Mouse (Mus musculus): Measurements from ENCODE around the gene Rptor. TPM values are rescaled to one million over a fixed set of nuclear protein-coding genes. Genes with fewer than 3 reads are reported as not detected.

The Rptor gene
- polyA plus RNA-seq, 1 experiment from 2014 or later = 10.6 TPM

- peaks cover 46% of the 10 kb centered on the region for H3K4me1 ChIP-seq (replicated peaks)
- 98% methylated on average over 4 of the region's 4 CpGs for WGBS
- H3K4me2 ChIP-seq = no peak overlapping the region
- H3K27ac ChIP-seq = no peak overlapping the region
- no peaks in the 10 kb centered on the region for H3K9me3 ChIP-seq
- H3K27me3 ChIP-seq = no peaks in the 10 kb centered on the region
- no peaks in the 10 kb centered on the region for H3K36me3 ChIP-seq
- no peak for ATAC-seq (ENCODE audit: low FRiP score)
- no peak overlapping the region for H3K9ac ChIP-seq
- no peak overlapping the region for H3K4me3 ChIP-seq
Measured at GRCm38 (mm10) chr11:119783653-119784052, 180.9 kb downstream of the Rptor start.

DNA sequence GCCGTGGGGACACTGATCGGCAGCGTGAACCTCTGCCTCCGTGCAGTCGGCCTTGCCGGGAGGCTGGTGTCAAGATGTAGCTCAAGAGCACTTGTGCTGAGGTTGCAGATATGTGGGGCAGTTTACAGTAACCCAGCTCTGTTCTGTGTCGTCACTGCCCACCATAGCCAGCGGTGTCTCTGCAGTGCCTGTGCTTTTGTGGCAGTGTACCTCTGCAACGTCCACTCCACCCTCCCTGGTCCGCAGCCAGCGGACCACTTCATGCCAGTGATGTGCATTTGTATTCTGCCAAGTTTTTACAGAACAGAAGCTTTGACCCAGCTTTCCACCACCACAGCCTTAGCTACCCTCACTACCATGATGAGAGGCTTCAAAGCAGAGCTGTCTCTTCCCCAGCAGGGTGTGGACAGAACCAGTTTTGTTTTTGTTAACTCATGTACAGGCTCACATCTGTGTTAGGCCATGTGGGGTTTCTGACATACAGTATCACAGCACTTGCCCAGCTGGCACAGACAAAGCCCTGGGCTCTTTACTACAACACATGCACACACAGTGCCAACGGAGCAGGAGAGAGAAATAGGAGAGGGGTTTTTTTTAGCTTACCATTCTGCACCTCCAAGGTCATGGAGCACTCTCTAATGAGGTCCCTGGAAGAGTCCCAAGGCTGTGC lies 182.1 kb downstream of the Rptor start:
- 84% methylated on average over 12 of the region's 12 CpGs for WGBS
- H3K27ac ChIP-seq = peak overlapping the region; percentile 91; the same call in 1 of the 2 replicates

GRCm38 (mm10) chr11:119785661-119786384 lies 183.1 kb downstream of the Rptor start:
- H3K4me1 ChIP-seq (replicated peaks) = peaks cover 64% of the 10 kb centered on the region
- H3K27me3 ChIP-seq = no peaks in the 10 kb centered on the region
- no peaks in the 10 kb centered on the region for H3K36me3 ChIP-seq
- no peak overlapping the region for H3K9ac ChIP-seq
- H3K9me3 ChIP-seq = no peaks in the 10 kb centered on the region
- no peak for ATAC-seq (ENCODE audit: low FRiP score)
- H3K27ac ChIP-seq = peak overlapping the region; percentile 91
- no peak overlapping the region for H3K4me3 ChIP-seq
- WGBS = 92% methylated on average over 7 of the region's 7 CpGs
- no peak overlapping the region for H3K4me2 ChIP-seq

More for the DNA sequence above, 182.1 kb downstream of the Rptor start:
- Histone ChIP-seq H3K9me3 (no peaks in the 10 kb centered on the region), H3K9ac (no peak overlapping the region), H3K4me3 (no peak overlapping the region), H3K27me3 (no peaks in the 10 kb centered on the region), H3K4me2 (no peak overlapping the region), H3K4me1 (replicated peaks) (peaks cover 57% of the 10 kb centered on the region), H3K36me3 (no peaks in the 10 kb centered on the region)
- ATAC-seq (ENCODE audit: low FRiP score) = no peak

DNA sequence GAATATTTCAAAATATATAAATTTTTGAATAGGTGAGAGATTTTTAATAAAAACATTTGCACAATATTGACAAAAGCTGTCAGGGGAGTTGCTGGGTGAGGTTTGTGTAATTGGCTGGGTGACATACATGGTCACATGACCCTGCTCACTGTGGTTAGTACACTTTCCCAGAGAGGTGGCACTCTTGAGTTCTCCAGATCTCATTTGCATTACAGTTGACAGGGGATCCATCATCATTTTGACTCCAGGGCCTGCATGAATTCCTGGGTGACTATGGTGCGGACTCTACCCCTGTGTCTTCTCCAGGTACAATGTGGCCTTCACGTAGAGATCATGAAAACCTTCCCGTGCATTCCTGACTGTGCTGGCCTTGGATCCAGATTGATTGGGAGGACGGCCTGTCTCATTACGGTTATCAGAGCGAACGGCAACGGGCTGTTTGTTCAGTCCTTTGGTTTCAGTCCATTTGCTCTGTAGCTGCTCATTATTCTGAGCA lies 183.7 kb downstream of the Rptor start:
- WGBS = 51% methylated on average over 8 of the region's 8 CpGs
- no peak for ATAC-seq (ENCODE audit: low FRiP score)
- Histone ChIP-seq H3K4me1 (replicated peaks) (peaks cover 64% of the 10 kb centered on the region), H3K4me3 (no peak overlapping the region), H3K9me3 (no peaks in the 10 kb centered on the region), H3K4me2 (no peak overlapping the region), H3K9ac (no peak overlapping the region), H3K36me3 (no peaks in the 10 kb centered on the region), H3K27me3 (no peaks in the 10 kb centered on the region), H3K27ac (peak overlapping the region; percentile 91)

DNA sequence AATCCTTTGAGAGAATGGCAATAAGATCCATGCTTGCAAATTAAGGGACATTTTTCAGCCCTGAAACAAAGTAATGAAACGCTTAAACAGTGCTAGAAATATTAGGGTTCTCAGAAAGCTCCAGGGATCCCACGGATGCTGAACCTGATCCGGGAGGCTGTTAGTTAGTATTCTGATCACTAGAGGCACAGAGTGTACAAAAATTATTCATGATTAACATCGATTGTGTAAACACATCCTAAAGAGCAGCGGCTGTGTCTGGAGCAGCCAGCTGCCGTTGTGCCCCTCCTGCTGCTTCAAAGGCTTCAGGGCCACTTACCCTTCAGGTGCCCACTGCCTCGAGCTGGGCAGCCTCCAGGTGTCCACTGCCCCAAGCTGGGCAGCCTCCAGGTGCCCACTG lies 185.8 kb downstream of the Rptor start:
- Histone ChIP-seq H3K9me3 (no peaks in the 10 kb centered on the region), H3K36me3 (no peaks in the 10 kb centered on the region), H3K4me3 (no peak overlapping the region), H3K9ac (0 out of 2 replicates have a peak overlapping the region, but pooled peaks have one; percentile 49), H3K27me3 (no peaks in the 10 kb centered on the region), H3K4me1 (replicated peaks) (peaks cover 72% of the 10 kb centered on the region), H3K27ac (peak overlapping the region; percentile 91), H3K4me2 (no peak overlapping the region)
- WGBS = 45% methylated on average over 7 of the region's 7 CpGs
- no peak for ATAC-seq (ENCODE audit: low FRiP score)

DNA sequence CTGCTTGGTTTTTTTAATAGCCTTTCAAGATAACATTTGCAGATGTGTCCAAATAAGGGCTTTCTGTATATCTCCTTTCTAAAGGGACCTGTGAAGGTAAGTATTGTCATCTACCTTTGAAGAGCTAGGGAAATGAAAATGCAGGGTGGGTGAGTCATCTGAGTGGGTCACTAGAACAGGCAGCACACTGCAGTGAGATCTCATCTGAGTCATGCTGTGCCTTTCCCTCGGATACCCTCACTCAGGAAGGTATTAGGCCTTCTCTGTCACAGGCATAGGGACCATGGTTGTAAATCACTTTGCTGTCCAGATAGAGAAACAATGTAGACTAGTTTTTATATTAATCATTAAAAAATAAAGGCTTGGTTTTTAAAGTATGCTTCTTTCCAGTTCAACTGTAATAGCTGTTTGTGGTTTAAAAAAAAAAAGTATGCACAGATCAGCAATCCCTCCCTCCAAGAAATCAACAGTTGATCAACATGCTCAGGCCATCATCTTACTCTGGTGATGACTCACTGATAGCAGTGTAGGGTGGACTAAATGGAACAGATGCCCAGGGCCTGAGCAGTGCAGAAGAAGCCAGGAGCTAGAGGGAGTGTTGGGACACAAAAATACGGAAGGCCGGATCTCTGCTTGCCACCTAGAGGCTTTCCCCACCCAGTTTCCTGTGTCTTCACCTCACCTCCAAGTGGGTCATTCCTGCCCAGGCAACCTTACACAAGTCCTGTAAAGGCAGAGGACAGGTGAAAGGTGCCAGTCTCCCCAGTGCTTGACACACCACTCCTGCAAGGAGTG lies 186.4 kb downstream of the Rptor start:
- no peak for ATAC-seq (ENCODE audit: low FRiP score)
- 0 out of 2 replicates have a peak overlapping the region, but pooled peaks have one; percentile 49 for H3K9ac ChIP-seq
- no peaks in the 10 kb centered on the region for H3K36me3 ChIP-seq
- WGBS = 59% methylated on average over 3 of the region's 3 CpGs
- peak overlapping the region; percentile 91 for H3K27ac ChIP-seq
- no peaks in the 10 kb centered on the region for H3K27me3 ChIP-seq
- H3K4me1 ChIP-seq (replicated peaks) = peaks cover 76% of the 10 kb centered on the region
- H3K4me2 ChIP-seq = no peak overlapping the region
- no peak overlapping the region for H3K4me3 ChIP-seq
- no peaks in the 10 kb centered on the region for H3K9me3 ChIP-seq

- Histone ChIP-seq H3K9ac (no peak overlapping the region), H3K4me2 (no peak overlapping the region), H3K4me1 (replicated peaks) (peaks cover 71% of the 10 kb centered on the region), H3K36me3 (no peaks in the 10 kb centered on the region), H3K9me3 (no peaks in the 10 kb centered on the region), H3K27ac (no peak overlapping the region; the same call in 1 of the 2 replicates), H3K4me3 (no peak overlapping the region), H3K27me3 (no peaks in the 10 kb centered on the region)
- 87% methylated on average over 10 of the region's 10 CpGs for WGBS
- no peak for ATAC-seq (ENCODE audit: low FRiP score)
Measured at GRCm38 (mm10) chr11:119791923-119792564, 189.3 kb downstream of the Rptor start.

DNA sequence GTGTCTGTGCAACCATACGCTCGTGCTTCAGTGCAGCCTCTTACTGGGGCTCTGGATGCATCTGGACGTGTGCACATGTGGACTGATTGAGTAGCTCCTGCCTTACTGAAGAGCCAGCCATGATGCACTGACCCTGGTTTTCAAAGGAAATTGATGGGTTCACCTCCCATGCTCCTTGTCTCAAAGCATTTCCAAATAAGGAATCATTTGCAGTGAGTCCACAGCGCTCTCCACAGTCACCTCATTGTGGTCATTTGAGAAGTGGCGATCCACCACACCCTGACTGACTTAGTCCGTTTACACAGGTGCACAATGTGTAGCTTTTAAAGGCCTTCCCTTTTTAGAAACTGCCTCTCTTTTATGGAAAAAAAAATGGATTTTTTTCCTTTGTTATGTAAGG lies 190.7 kb downstream of the Rptor start:
- Histone ChIP-seq H3K27ac (peak overlapping the region; percentile 58; the same call in 1 of the 2 replicates), H3K4me2 (no peak overlapping the region), H3K4me3 (no peak overlapping the region), H3K4me1 (replicated peaks) (peaks cover 62% of the 10 kb centered on the region), H3K27me3 (no peaks in the 10 kb centered on the region), H3K36me3 (no peaks in the 10 kb centered on the region), H3K9ac (no peak overlapping the region), H3K9me3 (no peaks in the 10 kb centered on the region)
- 52% methylated on average over 6 of the region's 6 CpGs for WGBS
- no peak for ATAC-seq (ENCODE audit: low FRiP score)

DNA sequence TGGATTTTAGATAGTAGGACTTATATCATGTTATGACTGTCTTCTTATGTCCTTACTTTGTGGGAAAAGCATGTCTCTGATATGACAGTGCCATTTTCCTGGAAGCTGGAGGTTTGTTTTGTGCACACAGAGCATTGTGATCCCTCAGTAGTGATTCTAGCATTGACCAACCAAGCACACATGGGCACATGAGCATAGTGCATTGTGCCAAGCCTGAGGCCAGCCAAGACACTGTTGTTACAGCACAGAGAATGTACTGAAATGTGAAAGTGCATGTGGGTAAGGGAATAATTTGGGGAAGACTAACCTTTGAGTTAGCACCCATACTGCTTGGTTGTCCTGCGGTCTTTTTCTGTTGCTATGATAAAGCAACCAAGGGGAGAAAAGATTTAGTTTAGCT lies 191.3 kb downstream of the Rptor start:
- H3K4me1 ChIP-seq (replicated peaks) = peaks cover 55% of the 10 kb centered on the region
- H3K27ac ChIP-seq = 0 out of 2 replicates have a peak overlapping the region, but pooled peaks have one; percentile 19
- no peak overlapping the region for H3K9ac ChIP-seq
- no peaks in the 10 kb centered on the region for H3K9me3 ChIP-seq
- H3K4me3 ChIP-seq = no peak overlapping the region
- WGBS = 96% methylated on average over 1 of the region's 1 CpGs
- no peak for ATAC-seq (ENCODE audit: low FRiP score)
- no peak overlapping the region for H3K4me2 ChIP-seq
- no peaks in the 10 kb centered on the region for H3K27me3 ChIP-seq
- H3K36me3 ChIP-seq = no peaks in the 10 kb centered on the region

- WGBS = 82% methylated on average over 6 of the region's 6 CpGs
- no peak overlapping the region for H3K9ac ChIP-seq
- peaks cover 50% of the 10 kb centered on the region for H3K4me1 ChIP-seq (replicated peaks)
- no peak overlapping the region for H3K4me2 ChIP-seq
- peaks cover 4% of the 10 kb centered on the region; the same call in 1 of the 2 replicates for H3K36me3 ChIP-seq
- H3K4me3 ChIP-seq = no peak overlapping the region
- H3K9me3 ChIP-seq = no peaks in the 10 kb centered on the region
- ATAC-seq (ENCODE audit: low FRiP score) = no peak
- H3K27me3 ChIP-seq = no peaks in the 10 kb centered on the region
- 0 out of 2 replicates have a peak overlapping the region, but pooled peaks have one; percentile 19 for H3K27ac ChIP-seq
Measured at GRCm38 (mm10) chr11:119794671-119795070, 192.0 kb downstream of the Rptor start.

- no peak overlapping the region for H3K4me2 ChIP-seq
- peaks cover 38% of the 10 kb centered on the region for H3K4me1 ChIP-seq (replicated peaks)
- ATAC-seq (ENCODE audit: low FRiP score) = no peak
- H3K27me3 ChIP-seq = no peaks in the 10 kb centered on the region
- WGBS = 52% methylated on average over 7 of the region's 7 CpGs
- no peaks in the 10 kb centered on the region for H3K9me3 ChIP-seq
- peaks cover 7% of the 10 kb centered on the region; the same call in 1 of the 2 replicates for H3K36me3 ChIP-seq
- H3K27ac ChIP-seq = 0 out of 2 replicates have a peak overlapping the region, but pooled peaks have one; percentile 12
- H3K9ac ChIP-seq = no peak overlapping the region
- no peak overlapping the region for H3K4me3 ChIP-seq
Measured at GRCm38 (mm10) chr11:119796406-119796805, 193.7 kb downstream of the Rptor start.

Measured in hindbrain, embryonic 13.5 days (tissue).